Mouse (Mus musculus) E14TG2a.4 (cell line): ENCODE measurements around the gene Scd2.
"Not testable (repeated sequence)": the region's sequence is repeated elsewhere in the genome, so short reads cannot be mapped to it uniquely, and the experiment has no call there.

Experiments
- H3K27me3 ChIP-seq: 2 replicates; pipeline ENCODE4 v1.6.1; 2014; ENCODE audit warnings: low read length, control low read depth; ENCODE audit not compliant: insufficient read depth
- H3K36me3 ChIP-seq: 2 replicates; pipeline ENCODE4 v1.6.1; 2014; ENCODE audit warnings: low read length, control low read depth; ENCODE audit not compliant: insufficient read depth
- H3K4me1 ChIP-seq: replicated peaks from 2 replicates; pipeline ENCODE4 v1.6.1; 2014; ENCODE audit warnings: low read depth, low read length, control low read depth
- H3K4me3 ChIP-seq: replicated peaks from 2 replicates; pipeline ENCODE4 v1.5.1; 2014; ENCODE audit warnings: mild to moderate bottlenecking, low read length
- H3K9me3 ChIP-seq: 2 replicates; pipeline ENCODE4 v1.6.1; 2014; ENCODE audit warnings: low read length, control low read depth
- CTCF ChIP-seq: conservative IDR thresholded peaks from 2 replicates; pipeline ENCODE4 v1.5.1; 2014; ENCODE audit warnings: low read length
- NANOG ChIP-seq: IDR thresholded peaks from 2 replicates; pipeline ENCODE4 v1.6.1; 2014; ENCODE audit warnings: borderline replicate concordance, low read length, mixed read lengths
- POU5F1 ChIP-seq: IDR thresholded peaks from 2 replicates; pipeline ENCODE4 v1.6.1; 2014; ENCODE audit warnings: low read length, borderline replicate concordance

The Scd2 gene

GRCm38 (mm10) chr19:44309351-44310154 is 16.1 kb downstream of the Scd2 start:
- H3K36me3 ChIP-seq, result peaks cover 49% of the 10 kb centered on the region
- no peaks in the 10 kb centered on the region for H3K9me3 ChIP-seq
- H3K4me1 ChIP-seq, result peaks cover 55% of the 10 kb centered on the region
- TF ChIP-seq POU5F1, result no peak
- TF ChIP-seq NANOG, result no peak
- TF ChIP-seq CTCF, result no peak
- H3K4me3 ChIP-seq, result no peak overlapping the region
- no peaks in the 10 kb centered on the region for H3K27me3 ChIP-seq

- H3K27me3 ChIP-seq, H3K4me3 ChIP-seq, H3K9me3 ChIP-seq: not testable (repeated sequence)
- H3K36me3 ChIP-seq, result peaks cover 43% of the 10 kb centered on the region
- H3K4me1 ChIP-seq, result peaks cover 56% of the 10 kb centered on the region
Measured at GRCm38 (mm10) chr19:44310155-44310575, 16.7 kb downstream of the Scd2 start.

DNA sequence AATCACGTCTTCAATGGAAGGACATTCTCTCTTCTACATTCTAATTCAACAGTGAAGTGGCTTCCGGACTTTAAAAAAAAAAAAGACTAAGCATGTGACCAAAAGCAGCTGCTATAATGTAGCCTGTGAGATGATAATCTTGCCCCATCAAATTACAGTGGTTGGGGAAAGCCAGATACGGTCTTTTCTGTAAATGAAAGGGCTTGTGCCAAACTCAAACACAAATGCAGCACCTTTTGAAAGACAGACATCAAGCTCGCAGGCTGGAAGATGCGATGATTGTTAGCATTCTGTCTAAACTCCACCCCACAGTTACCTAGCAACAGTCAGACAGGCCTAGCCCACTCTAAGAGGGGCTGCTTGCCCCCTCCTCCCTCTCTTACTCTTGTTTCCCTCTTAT is 17.3 kb downstream of the Scd2 start:
- Histone ChIP-seq H3K4me3 (no peak overlapping the region; the same call in 1 of the 2 replicates), H3K36me3 (peaks cover 36% of the 10 kb centered on the region), H3K4me1 (peaks cover 58% of the 10 kb centered on the region), H3K9me3 (no peaks in the 10 kb centered on the region), H3K27me3 (no peaks in the 10 kb centered on the region)
- TF ChIP-seq POU5F1 (no peak), CTCF (no peak), NANOG (no peak)

GRCm38 (mm10) chr19:44311306-44312006 is 18.0 kb downstream of the Scd2 start:
- H3K4me1 ChIP-seq, result peaks cover 64% of the 10 kb centered on the region
- peak overlapping the region; percentile 18; the same call in 1 of the 2 replicates for H3K4me3 ChIP-seq
- no peaks in the 10 kb centered on the region for H3K27me3 ChIP-seq
- peaks cover 30% of the 10 kb centered on the region for H3K36me3 ChIP-seq
- TF ChIP-seq POU5F1 (no peak), NANOG (no peak), CTCF (no peak)
- H3K9me3 ChIP-seq, result no peaks in the 10 kb centered on the region

DNA sequence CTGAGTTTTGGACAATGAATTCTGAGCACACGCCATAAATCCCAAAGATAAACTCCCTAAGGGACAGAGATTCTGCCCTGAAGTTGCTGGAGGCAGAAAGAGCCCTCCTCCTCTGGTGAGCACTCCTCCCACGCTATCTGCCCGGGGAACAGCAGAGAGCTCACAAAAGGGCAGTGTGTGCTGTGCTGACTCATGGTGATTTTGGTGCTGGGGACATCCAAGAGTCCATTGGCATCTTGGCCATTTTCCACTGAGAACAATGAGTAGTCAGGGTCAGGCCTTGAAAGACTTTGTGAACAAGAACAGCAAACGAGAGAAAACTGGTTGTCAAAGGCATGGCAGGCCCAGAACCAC is 18.5 kb downstream of the Scd2 start:
- 0 out of 2 replicates have a peak overlapping the region, but pooled peaks have one; percentile 18 for H3K4me3 ChIP-seq
- TF ChIP-seq CTCF, result no peak
- TF ChIP-seq POU5F1, result no peak
- TF ChIP-seq NANOG, result no peak
- no peaks in the 10 kb centered on the region for H3K9me3 ChIP-seq
- peaks cover 24% of the 10 kb centered on the region for H3K36me3 ChIP-seq
- no peaks in the 10 kb centered on the region for H3K27me3 ChIP-seq
- peaks cover 67% of the 10 kb centered on the region for H3K4me1 ChIP-seq

DNA sequence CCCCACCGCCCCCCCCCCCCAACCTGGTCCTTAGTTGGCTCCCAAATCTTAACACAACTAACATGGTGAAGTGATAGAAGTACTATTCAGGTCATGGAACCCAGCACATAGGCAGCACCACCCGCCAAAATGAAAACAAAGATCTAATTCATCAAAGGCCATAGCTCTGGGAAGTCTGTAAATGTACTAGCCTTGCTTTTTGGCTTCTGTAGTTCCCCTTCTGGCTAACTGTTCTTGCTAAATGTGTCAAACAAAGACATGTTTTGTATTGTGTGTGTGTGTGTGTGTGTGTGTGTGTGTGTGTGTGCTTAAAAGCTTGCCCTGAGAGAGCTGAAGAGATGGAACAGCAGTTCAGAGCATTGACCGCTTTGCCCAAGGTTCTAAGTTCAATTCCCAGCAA is 19.6 kb downstream of the Scd2 start:
- TF ChIP-seq CTCF (no peak), POU5F1 (no peak), NANOG (no peak)
- Histone ChIP-seq H3K4me3 (no peak overlapping the region), H3K4me1 (peaks cover 70% of the 10 kb centered on the region), H3K9me3 (no peaks in the 10 kb centered on the region), H3K36me3 (peaks cover 14% of the 10 kb centered on the region), H3K27me3 (no peaks in the 10 kb centered on the region)

GRCm38 (mm10) chr19:44314327-44314759 is 20.9 kb downstream of the Scd2 start:
- no peaks in the 10 kb centered on the region for H3K9me3 ChIP-seq
- no peaks in the 10 kb centered on the region for H3K27me3 ChIP-seq
- 0 out of 2 replicates have a peak, but pooled peaks cover under 1% of the 10 kb centered on the region for H3K36me3 ChIP-seq
- TF ChIP-seq NANOG (no peak), POU5F1 (no peak)
- H3K4me1 ChIP-seq, result peaks cover 70% of the 10 kb centered on the region
- peak overlapping the region; percentile 79 for H3K4me3 ChIP-seq

DNA sequence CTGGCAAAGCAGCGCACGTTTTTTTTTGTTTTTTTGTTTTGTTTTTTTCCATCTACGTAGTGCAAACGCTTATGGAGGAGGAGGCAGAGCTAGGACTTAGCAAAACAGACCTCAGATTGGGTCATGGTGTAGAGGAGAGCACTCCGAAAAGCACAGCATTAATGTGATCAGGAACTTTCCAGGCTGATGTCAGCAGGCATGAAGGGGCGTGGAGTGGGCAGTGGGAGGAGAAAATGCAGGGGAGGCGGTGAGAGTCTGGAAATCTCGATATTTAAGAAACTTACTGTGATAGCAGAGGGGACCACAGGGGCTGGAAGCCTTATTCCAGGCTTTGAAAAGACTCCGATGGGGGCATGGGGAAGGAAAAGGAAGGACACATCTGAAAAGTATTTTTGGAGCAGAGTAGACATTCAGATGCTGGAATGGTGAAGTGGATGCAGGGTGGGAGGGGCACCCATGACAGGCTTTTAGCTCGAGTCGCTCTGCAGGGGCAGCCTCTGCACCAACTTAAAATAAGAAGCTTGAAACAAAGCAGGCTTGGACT is 21.5 kb downstream of the Scd2 start:
- TF ChIP-seq NANOG (no peak), CTCF (no peak), POU5F1 (no peak)
- Histone ChIP-seq H3K4me3 (peak overlapping the region; percentile 79), H3K36me3 (no peaks in the 10 kb centered on the region), H3K9me3 (no peaks in the 10 kb centered on the region), H3K4me1 (peaks cover 68% of the 10 kb centered on the region), H3K27me3 (no peaks in the 10 kb centered on the region)
